In genomic region chr9:40756401-40756800, GRCm38 (mm10) we compare ENCODE assay signal across 8 mouse cellular contexts. TPM values are rescaled to one million over a fixed set of nuclear protein-coding genes. Genes with fewer than 3 reads are reported as not detected.
DNase-seq lines count a peak whose midpoint lies in the region; ATAC-seq and TF ChIP-seq lines count a peak whose summit lies in the region.

No protein-coding gene starts in this region.

- H3K4me1 ChIP-seq in forebrain, embryonic 14.5 days (ENCODE audit: control insufficient read depth, insufficient read depth, low read length), result peaks cover 16% of the 10 kb centered on the region
- H3K4me1 ChIP-seq in hindbrain, embryonic 16.5 days (ENCODE audit: control insufficient read depth, insufficient read depth, low read depth, low read length), result peaks cover 13% of the 10 kb centered on the region
- H3K4me1 ChIP-seq in limb, embryonic 14.5 days (ENCODE audit: control insufficient read depth, insufficient read depth, low read length), result peaks cover 20% of the 10 kb centered on the region
- peaks cover 17% of the 10 kb centered on the region for H3K4me1 ChIP-seq in midbrain, embryonic 15.5 days
- H3K4me1 ChIP-seq in stomach, embryonic 16.5 days (ENCODE audit: control insufficient read depth, insufficient read depth, low read length), result peaks cover 15% of the 10 kb centered on the region

- TF ChIP-seq POLR2A in limb, embryonic 14.5 days (IDR thresholded peaks at IDR 0.05; ENCODE audit: borderline replicate concordance, extremely low read depth, insufficient read depth, insufficient read length), result no peak

- no peaks in the 10 kb centered on the region for H3K9me3 ChIP-seq in forebrain, embryonic 14.5 days (replicated peaks; ENCODE audit: control insufficient read depth, low read length)
- H3K9me3 ChIP-seq in hindbrain, embryonic 16.5 days (ENCODE audit: control insufficient read depth, low read length), result no peaks in the 10 kb centered on the region
- H3K9me3 ChIP-seq in limb, embryonic 14.5 days (ENCODE audit: control insufficient read depth, low read length), result no peaks in the 10 kb centered on the region
- H3K9me3 ChIP-seq in midbrain, embryonic 15.5 days, result no peaks in the 10 kb centered on the region
- H3K9me3 ChIP-seq in stomach, embryonic 16.5 days (replicated peaks; ENCODE audit: control insufficient read depth, low read length), result no peaks in the 10 kb centered on the region

- H3K4me2 ChIP-seq in forebrain, embryonic 14.5 days (ENCODE audit: low read length), result peak overlapping the region; percentile 44; the same call in 1 of the 2 replicates
- H3K4me2 ChIP-seq in hindbrain, embryonic 16.5 days (ENCODE audit: low read length), result no peak overlapping the region; the same call in 1 of the 2 replicates
- no peak overlapping the region for H3K4me2 ChIP-seq in limb, embryonic 14.5 days (replicated peaks; ENCODE audit: low read depth, low read length, severe bottlenecking)
- peak overlapping the region; percentile 53; the same call in 1 of the 2 replicates for H3K4me2 ChIP-seq in midbrain, embryonic 15.5 days
- peak overlapping the region; percentile 44 for H3K4me2 ChIP-seq in stomach, embryonic 16.5 days (ENCODE audit: low read depth, low read length)

- ATAC-seq in forebrain, embryonic 14.5 days, result no peak; the same call in 1 of the 2 replicates
- 0 out of 2 replicates have a peak, but pooled peaks have one; percentile 14 for ATAC-seq in hindbrain, embryonic 16.5 days
- no peak for ATAC-seq in limb, embryonic 14.5 days (ENCODE audit: low FRiP score, low read depth)
- ATAC-seq in midbrain, embryonic 15.5 days (replicated peaks), result no peak
- ATAC-seq in stomach, embryonic 16.5 days (ENCODE audit: insufficient read depth, low FRiP score), result no peak

- DNase-seq in left cerebral cortex, adult 2 months (ENCODE audit: extremely low spot score in 1 of 2, low spot score in 2 of 2), result peak in 1 of 2 experiments; percentile 43
- no peak for DNase-seq in left cerebral cortex, adult 11 months (ENCODE audit: low spot score)
- DNase-seq in cerebellum, adult 11-12 months, result peak; percentile 57
- peak; percentile 86 for DNase-seq in forebrain, embryonic 14.5 days (ENCODE audit: low spot score)
- DNase-seq in limb, embryonic 14.5 days (ENCODE audit: low spot score), result peak; percentile 82

- no peaks in the 10 kb centered on the region for H3K36me3 ChIP-seq in forebrain, embryonic 14.5 days (ENCODE audit: control insufficient read depth, insufficient read depth, low read length)
- no peaks in the 10 kb centered on the region for H3K36me3 ChIP-seq in hindbrain, embryonic 16.5 days (ENCODE audit: control insufficient read depth, insufficient read depth, low read length)
- H3K36me3 ChIP-seq in limb, embryonic 14.5 days (ENCODE audit: control insufficient read depth, insufficient read depth, low read length), result peaks cover 10% of the 10 kb centered on the region
- no peaks in the 10 kb centered on the region for H3K36me3 ChIP-seq in midbrain, embryonic 15.5 days (replicated peaks)
- no peaks in the 10 kb centered on the region for H3K36me3 ChIP-seq in stomach, embryonic 16.5 days (ENCODE audit: control insufficient read depth, insufficient read depth, low read length)

- intact Hi-C loops in left cerebral cortex, adult 2 months (cut with DNase I), result loop anchor here (2.0 to 5.0 kb wide), 4 partner anchors 44 to 339 kb away; partner anchors contain the start of genes Clmp and Hspa8

- H3K4me3 ChIP-seq in left cerebral cortex, adult 2 months, result peak overlapping the region; percentile 2; the same call in 1 of the 2 replicates
- H3K4me3 ChIP-seq in forebrain, embryonic 14.5 days (ENCODE audit: low read depth, low read length), result no peak overlapping the region
- no peak overlapping the region for H3K4me3 ChIP-seq in hindbrain, embryonic 16.5 days (ENCODE audit: low read length)
- H3K4me3 ChIP-seq in limb, embryonic 14.5 days (replicated peaks; ENCODE audit: low read length), result no peak overlapping the region
- no peak overlapping the region for H3K4me3 ChIP-seq in midbrain, embryonic 15.5 days
- no peak overlapping the region for H3K4me3 ChIP-seq in stomach, embryonic 16.5 days (replicated peaks; ENCODE audit: low read length)

- no peak overlapping the region; the same call in 1 of the 2 replicates for H3K9ac ChIP-seq in forebrain, embryonic 14.5 days (ENCODE audit: low read length)
- H3K9ac ChIP-seq in hindbrain, embryonic 16.5 days (ENCODE audit: low read depth, low read length), result no peak overlapping the region
- H3K9ac ChIP-seq in limb, embryonic 14.5 days (ENCODE audit: low read depth, low read length, severe bottlenecking), result no peak overlapping the region
- no peak overlapping the region for H3K9ac ChIP-seq in midbrain, embryonic 15.5 days
- H3K9ac ChIP-seq in stomach, embryonic 16.5 days (ENCODE audit: low read length), result no peak overlapping the region

- WGBS in forebrain, embryonic 14.5 days, result 25% methylated on average over 4 of the region's 4 CpGs
- WGBS in hindbrain, embryonic 16.5 days, result 21% methylated on average over 4 of the region's 4 CpGs
- 22% methylated on average over 4 of the region's 4 CpGs for WGBS in limb, embryonic 14.5 days
- WGBS in midbrain, embryonic 15.5 days, result 23% methylated on average over 4 of the region's 4 CpGs
- WGBS in stomach, embryonic 16.5 days, result 19% methylated on average over 4 of the region's 4 CpGs

- H3K27ac ChIP-seq in left cerebral cortex, adult 2 months, result peak overlapping the region; percentile 92
- peak overlapping the region; percentile 87; the same call in 1 of the 2 replicates for H3K27ac ChIP-seq in forebrain, embryonic 14.5 days (ENCODE audit: low read depth, low read length)
- H3K27ac ChIP-seq in hindbrain, embryonic 16.5 days (ENCODE audit: low read depth, low read length), result no peak overlapping the region
- no peak overlapping the region for H3K27ac ChIP-seq in limb, embryonic 14.5 days (replicated peaks; ENCODE audit: low read depth, low read length)
- H3K27ac ChIP-seq in midbrain, embryonic 15.5 days, result no peak overlapping the region
- no peak overlapping the region for H3K27ac ChIP-seq in stomach, embryonic 16.5 days (ENCODE audit: low read length)

- peak; percentile 92 for TF ChIP-seq CTCF in left cerebral cortex, adult 2 months (IDR thresholded peaks at IDR 0.05)

- H3K27me3 ChIP-seq in forebrain, embryonic 14.5 days (replicated peaks; ENCODE audit: control insufficient read depth, insufficient read depth, low read length), result no peaks in the 10 kb centered on the region
- no peaks in the 10 kb centered on the region for H3K27me3 ChIP-seq in hindbrain, embryonic 16.5 days (replicated peaks; ENCODE audit: control insufficient read depth, insufficient read depth, low read length)
- H3K27me3 ChIP-seq in limb, embryonic 14.5 days (ENCODE audit: control insufficient read depth, insufficient read depth, low read length), result no peaks in the 10 kb centered on the region
- H3K27me3 ChIP-seq in midbrain, embryonic 15.5 days (replicated peaks), result no peaks in the 10 kb centered on the region
- no peaks in the 10 kb centered on the region for H3K27me3 ChIP-seq in stomach, embryonic 16.5 days (ENCODE audit: control insufficient read depth, insufficient read depth, low read length)

RNA-seq across cellular contexts. Expression of gene Hspa8, which starts 44.4 kb away (rescaled TPM):
- 1,000 to 10,000 TPM; 2,321 to 2,378 TPM for total RNA-seq in left cerebral cortex, adult 2 months (2021)
- 3,062 and 3,353 TPM in 2 replicates for polyA plus RNA-seq in forebrain, embryonic 14.5 days (2014; fragmentation: Nextera tagmentation; extraction: Ambion mirVana)
- 3,309 and 3,384 TPM in 2 replicates for polyA plus RNA-seq in hindbrain, embryonic 16.5 days (2015; fragmentation: Nextera tagmentation; extraction: Ambion mirVana)
- 2,115 and 2,701 TPM in 2 replicates for polyA plus RNA-seq in limb, embryonic 14.5 days (2012; rRNA removed)
- polyA plus RNA-seq in limb, embryonic 14.5 days (2014; fragmentation: Nextera tagmentation; extraction: Ambion mirVana), result 1,955 and 2,023 TPM in 2 replicates
- polyA plus RNA-seq in midbrain, embryonic 15.5 days (2015; fragmentation: Nextera tagmentation; extraction: Ambion mirVana), result 3,196 and 3,218 TPM in 2 replicates
- polyA plus RNA-seq in stomach, embryonic 16.5 days (2015; fragmentation: Nextera tagmentation; extraction: Ambion mirVana), result 2,089 and 2,252 TPM in 2 replicates

Comparison
In these comparisons a context has a peak if more than half of its experiments do, and no peak if none do; other contexts are left out.
1. H3K27ac ChIP-seq: peak in left cerebral cortex, adult 2 months (single experiment) and forebrain, embryonic 14.5 days (single experiment); none in hindbrain, embryonic 16.5 days (single experiment), limb, embryonic 14.5 days (single experiment), midbrain, embryonic 15.5 days (single experiment) and stomach, embryonic 16.5 days (single experiment).
2. H3K4me2 ChIP-seq: peak in forebrain, embryonic 14.5 days (single experiment), midbrain, embryonic 15.5 days (single experiment) and stomach, embryonic 16.5 days (single experiment); none in hindbrain, embryonic 16.5 days (single experiment) and limb, embryonic 14.5 days (single experiment).